Mouse (Mus musculus) lung, adult 10 weeks (tissue): ENCODE measurements around the gene Trpc4. TPM values are rescaled to one million over a fixed set of nuclear protein-coding genes. Genes with fewer than 3 reads are reported as not detected.

Experiments used
- polyA plus RNA-seq: library from polyadenylated mRNA; stranded (reverse); fragments of 350-450 nt; fragmentation: Illumina TruSeq; extraction: RNeasy Lipid Tissue Mini Kit (QIAGEN cat#74804); gene quantifications from one replicate; pipeline ENCODE4 v1.2.3, GENCODE M21; 2014; ENCODE audit warnings: low read depth, low replicate concordance; ENCODE audit not compliant: insufficient read depth

Gene Trpc4
- polyA plus RNA-seq, result not detected

GRCm38 (mm10) chr3:54155639-54156315, at the start of gene Trpc4:
Gene Trpc4, plus strand, starts transcription at chr3:54156035.

GRCm38 (mm10) chr3:54360897-54361296, 205.1 kb downstream of the Trpc4 start, which contains the start of gene Postn:
Gene Postn, plus strand, starts transcription at chr3:54361109.

Other genes starting within 250 kb of the Trpc4 start
- gene Postn, start 205.1 kb downstream of the Trpc4 start, polyA plus RNA-seq, result 138 TPM